Mouse (Mus musculus): ENCODE measurements around the gene Adamts4.
A peak's percentile ranks its signal among the peaks of the same experiment; 100 is the strongest.
"Not testable (repeated sequence)": the region's sequence is repeated elsewhere in the genome, so short reads cannot be mapped to it uniquely, and the experiment has no call there.

Gene Adamts4

GRCm38 (mm10) chr1:171231844-171232243 is 18.4 kb upstream of the Adamts4 start:
- no peak for DNase-seq (ENCODE audit: low read depth, low spot score)

GRCm38 (mm10) chr1:171232348-171232747 is 17.9 kb upstream of the Adamts4 start:
- no peak for DNase-seq (ENCODE audit: low read depth, low spot score)

- no peak for DNase-seq (ENCODE audit: low read depth, low spot score)
Measured at GRCm38 (mm10) chr1:171232800-171233730, 17.2 kb upstream of the Adamts4 start.

GRCm38 (mm10) chr1:171234126-171234525 is 16.1 kb upstream of the Adamts4 start, which contains the start of gene Fcer1g:
Gene Fcer1g, minus strand, starts transcription at chr1:171234365.
- DNase-seq (ENCODE audit: low read depth, low spot score): no peak

GRCm38 (mm10) chr1:171234538-171234937 is 15.7 kb upstream of the Adamts4 start:
- no peak for DNase-seq (ENCODE audit: low read depth, low spot score)

GRCm38 (mm10) chr1:171235791-171236190 is 14.4 kb upstream of the Adamts4 start:
- DNase-seq (ENCODE audit: low read depth, low spot score): no peak

GRCm38 (mm10) chr1:171237438-171237837 is 12.8 kb upstream of the Adamts4 start:
- DNase-seq (ENCODE audit: low read depth, low spot score): no peak

- DNase-seq (ENCODE audit: low read depth, low spot score): peak; percentile 61
Measured at GRCm38 (mm10) chr1:171238463-171238862, 11.8 kb upstream of the Adamts4 start.

- DNase-seq (ENCODE audit: low read depth, low spot score): no peak
Measured at GRCm38 (mm10) chr1:171239992-171240744, 10.1 kb upstream of the Adamts4 start.

GRCm38 (mm10) chr1:171240911-171241310 is 9.3 kb upstream of the Adamts4 start:
- DNase-seq (ENCODE audit: low read depth, low spot score): no peak

GRCm38 (mm10) chr1:171241952-171242351 is 8.3 kb upstream of the Adamts4 start:
- not testable (repeated sequence) for DNase-seq (ENCODE audit: low read depth, low spot score)

GRCm38 (mm10) chr1:171245353-171245752 is 4.9 kb upstream of the Adamts4 start:
- no peak for DNase-seq (ENCODE audit: low read depth, low spot score)

GRCm38 (mm10) chr1:171246709-171247452 is 3.3 kb upstream of the Adamts4 start:
- peak; percentile 98 for DNase-seq (ENCODE audit: low read depth, low spot score)

GRCm38 (mm10) chr1:171247453-171247841 is 2.8 kb upstream of the Adamts4 start:
- DNase-seq (ENCODE audit: low read depth, low spot score): no peak

- no peak for DNase-seq (ENCODE audit: low read depth, low spot score)
Measured at GRCm38 (mm10) chr1:171247916-171248315, 2.3 kb upstream of the Adamts4 start.

GRCm38 (mm10) chr1:171248386-171249226 is 1.6 kb upstream of the Adamts4 start:
- DNase-seq (ENCODE audit: low read depth, low spot score): no peak

- DNase-seq (ENCODE audit: low read depth, low spot score): no peak
Measured at GRCm38 (mm10) chr1:171250680-171251593, 716 bp downstream of the Adamts4 start, which contains the start of gene Ndufs2. Gene Ndufs2, minus strand, starts transcription at chr1:171251388.

GRCm38 (mm10) chr1:171251594-171252324 is 1.5 kb downstream of the Adamts4 start:
- DNase-seq (ENCODE audit: low read depth, low spot score): no peak

- DNase-seq (ENCODE audit: low read depth, low spot score): no peak
Measured at GRCm38 (mm10) chr1:171252415-171252814, 2.2 kb downstream of the Adamts4 start.
